Mouse (Mus musculus): ENCODE measurements at regions not wholly inside any gene's neighbourhood (a gene's known extent, or its start where the extent isn't known, plus 50 kb on each side); places are given as distances from the start of the nearest gene placed in this dataset.

- TF ChIP-seq POLR2A (IDR thresholded peaks at IDR 0.05; ENCODE audit: insufficient read depth, low read length) (no peak), EP300 (IDR thresholded peaks at IDR 0.05; ENCODE audit: insufficient read depth, low read depth, low read length) (no peak), CTCF (IDR thresholded peaks at IDR 0.05; ENCODE audit: low read depth, low read length) (no peak)
- Histone ChIP-seq H3K27ac (ENCODE audit: insufficient read depth, low read length) (no peak overlapping the region), H3K4me1 (ENCODE audit: control insufficient read depth, insufficient read depth, low read length) (peaks cover 6% of the 10 kb centered on the region)
Measured at GRCm38 (mm10) chr6:133983804-133984514, 51.5 kb upstream of the Etv6 start.

GRCm38 (mm10) chr6:133984666-133985355, 50.7 kb upstream of the Etv6 start:
- Histone ChIP-seq H3K9ac (ENCODE audit: low read depth, poor library complexity, severe bottlenecking) (0 out of 2 replicates have a peak overlapping the region, but pooled peaks have one; percentile 53), H3K36me3 (ENCODE audit: control insufficient read depth, insufficient read depth, low read length, poor library complexity, severe bottlenecking) (no peaks in the 10 kb centered on the region), H3K27ac (ENCODE audit: insufficient read depth, low read length) (peak overlapping the region; percentile 4; the same call in 1 of the 2 replicates), H3K9me3 (replicated peaks; ENCODE audit: control insufficient read depth, insufficient read depth, low read length, poor library complexity, severe bottlenecking) (no peaks in the 10 kb centered on the region), H3K4me1 (ENCODE audit: control insufficient read depth, insufficient read depth, low read length) (peaks cover 6% of the 10 kb centered on the region), H3K27me3 (ENCODE audit: control insufficient read depth, insufficient read depth, low read length, poor library complexity, severe bottlenecking) (no peaks in the 10 kb centered on the region), H3K4me3 (ENCODE audit: low read depth, low read length) (0 out of 2 replicates have a peak overlapping the region, but pooled peaks have one; percentile 2)
- TF ChIP-seq EP300 (IDR thresholded peaks at IDR 0.05; ENCODE audit: insufficient read depth, low read depth, low read length) (0 out of 2 replicates have a peak, but pooled peaks have one; percentile 18), POLR2A (IDR thresholded peaks at IDR 0.05; ENCODE audit: insufficient read depth, low read length) (no peak), CTCF (IDR thresholded peaks at IDR 0.05; ENCODE audit: low read depth, low read length) (no peak)

More at GRCm38 (mm10) chr6:133983804-133984514, 51.5 kb upstream of the Etv6 start:
- Histone ChIP-seq H3K9ac (ENCODE audit: low read depth, poor library complexity, severe bottlenecking) (no peak overlapping the region), H3K9me3 (replicated peaks; ENCODE audit: control insufficient read depth, insufficient read depth, low read length, poor library complexity, severe bottlenecking) (no peaks in the 10 kb centered on the region), H3K36me3 (ENCODE audit: control insufficient read depth, insufficient read depth, low read length, poor library complexity, severe bottlenecking) (no peaks in the 10 kb centered on the region), H3K27me3 (ENCODE audit: control insufficient read depth, insufficient read depth, low read length, poor library complexity, severe bottlenecking) (no peaks in the 10 kb centered on the region), H3K4me3 (ENCODE audit: low read depth, low read length) (no peak overlapping the region)

Data from ES-Bruce4 (cell line).